Mouse (Mus musculus) kidney, embryonic 14.5 days (tissue): ENCODE measurements around the gene Bcar1. TPM values are rescaled to one million over a fixed set of nuclear protein-coding genes. Genes with fewer than 3 reads are reported as not detected.

Experiments
- ATAC-seq: fragments of 200-750 bp; cut with Nextera tagmentation; 2 replicates; pipeline ENCODE4 v1.8.0; 2017; ENCODE audit warnings: moderate number of reproducible peaks, mild to moderate bottlenecking, moderate TSS enrichment, moderate library complexity; ENCODE audit not compliant: low FRiP score, low TSS enrichment
- H3K27ac ChIP-seq: fragments of 300-500 bp; sonication (generic); 2 replicates; pipeline ENCODE4 v1.5.1; 2014; ENCODE audit warnings: low read depth, mild to moderate bottlenecking, low read length, moderate library complexity, mixed read lengths
- H3K27me3 ChIP-seq: fragments of 300-500 bp; sonication (generic); 2 replicates; pipeline ENCODE4 v1.6.1; 2014; ENCODE audit warnings: mild to moderate bottlenecking, low read length; ENCODE audit not compliant: control insufficient read depth, insufficient read depth
- H3K36me3 ChIP-seq: fragments of 300-500 bp; sonication (generic); 2 replicates; pipeline ENCODE4 v1.6.1; 2014; ENCODE audit warnings: low read length, mixed read lengths; ENCODE audit not compliant: control insufficient read depth, insufficient read depth
- H3K4me1 ChIP-seq: fragments of 300-500 bp; sonication (generic); 2 replicates; pipeline ENCODE4 v1.6.1; 2014; ENCODE audit warnings: low read length, mixed read lengths; ENCODE audit not compliant: control insufficient read depth, insufficient read depth
- H3K4me2 ChIP-seq: fragments of 300-500 bp; sonication (generic); replicated peaks from 2 replicates; pipeline ENCODE4 v1.6.1; 2014; ENCODE audit warnings: low read depth, mild to moderate bottlenecking, low read length
- H3K4me3 ChIP-seq: fragments of 300-500 bp; sonication (generic); 2 replicates; pipeline ENCODE4 v1.5.1; 2014; ENCODE audit warnings: mild to moderate bottlenecking, low read length
- H3K9ac ChIP-seq: fragments of 300-500 bp; sonication (generic); 2 replicates; pipeline ENCODE4 v1.6.1; 2014; ENCODE audit warnings: low read depth, mild to moderate bottlenecking, low read length, moderate library complexity
- H3K9me3 ChIP-seq: fragments of 300-500 bp; sonication (generic); 2 replicates; pipeline ENCODE4 v1.6.1; 2016; ENCODE audit warnings: low read length; ENCODE audit not compliant: control insufficient read depth
- WGBS: fragments of 180-500 bp; shearing (Covaris S2); extraction: QIAGEN DNeasy Blood & Tissue Kit; methylation state at CpG from one replicate; pipeline ENCODE4 v1.1.7; 2014; 5-methylcytosine and 5-hydroxymethylcytosine counted together
- polyA plus RNA-seq: library from polyadenylated mRNA; unstranded; fragments of >200 nt; fragmentation: Nextera tagmentation; extraction: Ambion mirVana; gene quantifications from 2 replicates; pipeline ENCODE4 v1.2.1, GENCODE M21; 2014

Bcar1 gene
- polyA plus RNA-seq, 1 experiment from 2014 or later, result 55.6 TPM

DNA sequence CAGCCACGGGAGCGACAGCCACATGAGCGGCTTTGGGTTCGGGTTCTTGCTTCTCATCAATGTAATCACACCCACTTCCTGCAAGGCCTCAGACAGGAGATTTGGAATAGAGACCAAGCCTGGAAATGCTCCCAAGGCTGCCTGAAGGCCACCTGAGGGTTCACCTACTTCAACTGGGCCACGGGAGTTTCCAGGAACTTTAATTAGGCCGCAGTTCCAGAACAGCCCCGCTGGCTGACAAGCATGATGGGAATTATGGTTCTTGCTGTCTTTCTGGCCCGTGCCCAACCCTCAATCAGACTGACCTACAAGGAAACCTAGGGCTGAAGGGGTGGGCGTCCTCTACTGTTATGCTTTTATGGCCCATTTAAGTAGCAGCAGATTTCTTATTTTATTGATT, 28.5 kb upstream of the Bcar1 start:
- Histone ChIP-seq H3K27me3 (no peaks in the 10 kb centered on the region), H3K9me3 (no peaks in the 10 kb centered on the region), H3K36me3 (peaks cover 38% of the 10 kb centered on the region), H3K4me3 (no peak overlapping the region), H3K27ac (no peak overlapping the region), H3K4me1 (0 out of 2 replicates have a peak, but pooled peaks cover 8% of the 10 kb centered on the region), H3K4me2 (no peak overlapping the region), H3K9ac (no peak overlapping the region)
- no peak for ATAC-seq
- WGBS, result 87% methylated on average over 9 of the region's 9 CpGs

DNA sequence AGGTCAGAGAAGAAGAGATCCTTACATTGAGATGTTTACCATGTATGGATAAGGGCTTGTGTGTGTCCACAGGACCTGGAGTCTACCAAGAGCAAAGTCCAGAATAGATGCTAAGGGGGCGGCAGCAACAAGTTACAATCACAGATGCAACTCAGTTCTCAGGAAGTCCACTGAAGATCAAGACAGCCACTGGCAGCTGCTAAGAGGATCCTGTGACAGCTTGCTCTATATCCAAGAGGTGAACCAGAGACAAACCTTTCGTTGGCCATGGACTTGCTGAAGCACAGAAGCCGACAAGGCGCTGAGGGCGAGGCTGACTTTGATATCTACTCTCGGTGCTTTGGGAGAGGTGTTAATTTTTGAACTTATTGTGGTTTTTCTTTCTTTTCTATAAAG, 28.0 kb upstream of the Bcar1 start:
- 89% methylated on average over 6 of the region's 6 CpGs for WGBS
- Histone ChIP-seq H3K36me3 (peaks cover 42% of the 10 kb centered on the region), H3K27me3 (no peaks in the 10 kb centered on the region), H3K4me1 (0 out of 2 replicates have a peak, but pooled peaks cover 8% of the 10 kb centered on the region), H3K4me2 (no peak overlapping the region), H3K27ac (no peak overlapping the region), H3K9ac (no peak overlapping the region), H3K4me3 (no peak overlapping the region), H3K9me3 (no peaks in the 10 kb centered on the region)
- no peak for ATAC-seq

DNA sequence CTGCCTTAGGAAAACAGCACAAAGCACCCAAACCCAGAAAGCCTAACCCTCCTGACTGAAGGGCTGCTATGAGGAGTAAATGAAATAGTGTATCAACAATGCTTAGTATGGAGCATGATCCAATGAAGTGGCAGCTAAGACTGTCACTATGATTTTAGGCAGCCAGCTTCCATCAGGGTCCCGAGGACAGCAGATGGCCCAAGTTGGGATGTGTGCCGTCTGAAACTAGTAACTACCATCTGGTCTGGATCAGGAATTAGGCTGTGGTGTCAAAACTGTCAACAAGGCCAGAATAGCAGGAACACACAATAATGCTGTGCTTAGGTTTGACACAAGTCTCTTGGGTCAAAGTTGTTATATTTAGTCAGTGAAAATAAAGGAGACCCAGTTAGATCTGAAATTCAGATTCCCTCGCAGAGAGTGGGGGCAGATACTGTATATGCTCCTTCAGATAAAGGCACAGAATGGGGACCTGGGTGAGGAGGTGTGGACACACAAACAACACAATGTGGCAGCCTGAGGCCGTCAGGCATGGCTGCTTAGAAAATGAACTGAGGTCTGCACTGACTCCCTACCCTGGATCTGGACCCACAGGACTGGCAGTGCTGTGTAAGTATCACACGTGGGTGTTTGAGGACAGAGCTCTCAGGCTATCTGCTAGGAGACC, 27.5 kb upstream of the Bcar1 start:
- H3K4me1 ChIP-seq, result 0 out of 2 replicates have a peak, but pooled peaks cover 8% of the 10 kb centered on the region
- H3K27me3 ChIP-seq, result no peaks in the 10 kb centered on the region
- H3K36me3 ChIP-seq, result peaks cover 47% of the 10 kb centered on the region
- ATAC-seq, result no peak
- no peak overlapping the region for H3K4me2 ChIP-seq
- no peaks in the 10 kb centered on the region for H3K9me3 ChIP-seq
- WGBS, result 60% methylated on average over 5 of the region's 5 CpGs
- H3K9ac ChIP-seq, result no peak overlapping the region
- no peak overlapping the region for H3K27ac ChIP-seq
- H3K4me3 ChIP-seq, result no peak overlapping the region

DNA sequence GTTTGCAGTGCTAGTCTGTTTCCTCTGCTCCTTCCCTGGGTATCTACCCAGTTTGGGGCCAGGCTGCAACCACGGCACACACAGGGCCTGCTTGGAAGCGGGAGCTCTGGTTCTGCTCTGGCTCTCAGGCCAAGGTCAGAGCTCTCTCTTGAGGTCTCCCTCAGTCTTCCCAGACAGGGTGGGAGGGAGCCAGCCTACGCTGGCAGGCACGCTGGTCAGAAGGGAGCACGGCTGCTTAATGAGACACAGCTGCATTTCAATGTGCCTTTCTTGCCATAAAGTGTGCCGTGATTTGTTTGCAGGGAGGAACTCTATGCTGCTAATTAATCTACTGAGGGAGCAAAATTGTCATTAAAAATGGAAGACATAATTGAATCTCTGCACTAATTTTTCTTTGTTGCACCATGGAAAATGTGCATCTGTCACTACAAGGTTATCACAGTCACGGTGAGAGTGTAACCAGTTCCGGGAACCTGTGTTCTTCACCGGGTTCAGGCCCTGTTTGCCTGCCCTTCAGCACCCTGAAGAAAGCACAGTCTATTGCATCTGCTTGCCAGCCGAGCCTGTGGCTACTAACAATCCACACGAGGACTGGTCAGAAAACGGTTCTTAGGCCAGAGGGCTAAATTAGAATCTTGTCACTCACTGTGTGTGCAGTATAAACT, 26.3 kb upstream of the Bcar1 start:
- no peak overlapping the region for H3K4me3 ChIP-seq
- H3K4me2 ChIP-seq, result no peak overlapping the region
- 46% methylated on average over 12 of the region's 12 CpGs for WGBS
- no peaks in the 10 kb centered on the region for H3K27me3 ChIP-seq
- no peak overlapping the region for H3K9ac ChIP-seq
- ATAC-seq, result no peak
- H3K36me3 ChIP-seq, result peaks cover 49% of the 10 kb centered on the region
- 0 out of 2 replicates have a peak, but pooled peaks cover 8% of the 10 kb centered on the region for H3K4me1 ChIP-seq
- no peaks in the 10 kb centered on the region for H3K9me3 ChIP-seq
- no peak overlapping the region; the same call in 1 of the 2 replicates for H3K27ac ChIP-seq

DNA sequence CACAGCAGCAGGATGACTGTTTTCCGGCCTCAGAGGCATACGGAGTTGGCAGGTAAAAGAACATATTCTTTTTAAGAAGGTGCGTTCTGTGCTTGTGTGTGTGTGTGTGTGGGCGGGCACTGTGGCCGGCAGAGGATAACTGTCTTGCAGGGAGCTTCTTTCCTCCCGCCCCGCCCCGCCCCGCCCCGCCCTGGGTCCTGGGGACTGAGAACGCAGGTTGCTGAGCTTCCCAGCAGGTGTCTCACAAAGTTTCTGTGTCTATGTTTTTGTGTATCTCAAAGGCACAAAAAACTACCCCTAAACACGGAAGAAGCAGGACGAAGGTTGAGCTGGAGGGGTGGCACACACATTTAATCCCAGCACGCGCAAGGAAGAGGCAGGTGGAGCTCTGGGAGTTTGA, 25.7 kb upstream of the Bcar1 start:
- no peak overlapping the region for H3K9ac ChIP-seq
- 62% methylated on average over 15 of the region's 15 CpGs for WGBS
- 0 out of 2 replicates have a peak, but pooled peaks cover 8% of the 10 kb centered on the region for H3K4me1 ChIP-seq
- no peaks in the 10 kb centered on the region for H3K9me3 ChIP-seq
- ATAC-seq, result no peak
- H3K36me3 ChIP-seq, result peaks cover 43% of the 10 kb centered on the region
- H3K27me3 ChIP-seq, result no peaks in the 10 kb centered on the region
- H3K4me3 ChIP-seq, result no peak overlapping the region
- no peak overlapping the region for H3K4me2 ChIP-seq
- H3K27ac ChIP-seq, result no peak overlapping the region

DNA sequence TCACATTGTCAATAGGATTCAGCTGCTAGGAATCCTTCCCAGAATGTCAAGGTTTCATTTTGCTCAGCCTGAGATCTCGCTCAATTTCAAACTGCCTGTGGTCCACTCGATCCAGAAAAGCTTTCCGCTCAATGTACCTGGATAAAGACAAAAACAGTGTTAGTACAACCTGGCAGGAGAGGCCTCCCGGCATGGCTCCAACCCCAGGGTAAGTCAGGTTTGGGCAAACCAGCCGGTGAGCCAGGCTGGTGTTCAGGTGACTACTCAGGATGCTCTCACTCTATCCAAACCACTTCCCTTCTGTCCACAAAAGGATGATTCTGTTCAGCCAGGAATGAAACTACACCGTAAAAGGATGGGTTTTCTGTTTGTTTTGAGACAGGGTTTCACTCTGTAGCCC, 25.0 kb upstream of the Bcar1 start:
- Histone ChIP-seq H3K36me3 (peaks cover 39% of the 10 kb centered on the region), H3K4me2 (no peak overlapping the region), H3K9ac (no peak overlapping the region), H3K27me3 (no peaks in the 10 kb centered on the region), H3K4me3 (no peak overlapping the region), H3K4me1 (0 out of 2 replicates have a peak, but pooled peaks cover 8% of the 10 kb centered on the region), H3K27ac (no peak overlapping the region), H3K9me3 (no peaks in the 10 kb centered on the region)
- WGBS, result 81% methylated on average over 6 of the region's 6 CpGs
- ATAC-seq, result no peak

DNA sequence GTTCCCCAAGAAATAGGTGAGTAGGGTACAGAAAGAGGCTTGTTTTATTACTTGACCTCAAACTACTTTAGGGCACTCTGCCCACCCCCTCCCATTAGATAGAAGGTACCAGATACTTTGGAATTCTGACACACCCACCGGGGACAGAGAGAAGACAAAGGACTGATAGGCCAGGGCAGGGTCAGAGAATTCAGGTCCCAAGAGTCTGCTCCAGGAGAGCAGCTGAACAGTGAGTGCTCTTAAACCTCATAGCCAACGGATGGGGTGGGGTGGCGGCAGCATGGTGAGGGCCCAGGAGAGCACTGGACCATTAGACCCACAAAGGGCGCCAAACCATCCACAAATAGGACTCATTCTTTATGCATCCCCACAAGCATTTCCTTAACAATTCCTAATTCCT, 22.0 kb upstream of the Bcar1 start:
- Histone ChIP-seq H3K36me3 (peaks cover 32% of the 10 kb centered on the region), H3K9ac (no peak overlapping the region), H3K4me3 (no peak overlapping the region), H3K27ac (no peak overlapping the region), H3K4me1 (0 out of 2 replicates have a peak, but pooled peaks cover 8% of the 10 kb centered on the region), H3K27me3 (no peaks in the 10 kb centered on the region), H3K4me2 (no peak overlapping the region), H3K9me3 (no peaks in the 10 kb centered on the region)
- WGBS, result 82% methylated on average over 4 of the region's 4 CpGs
- ATAC-seq, result no peak

DNA sequence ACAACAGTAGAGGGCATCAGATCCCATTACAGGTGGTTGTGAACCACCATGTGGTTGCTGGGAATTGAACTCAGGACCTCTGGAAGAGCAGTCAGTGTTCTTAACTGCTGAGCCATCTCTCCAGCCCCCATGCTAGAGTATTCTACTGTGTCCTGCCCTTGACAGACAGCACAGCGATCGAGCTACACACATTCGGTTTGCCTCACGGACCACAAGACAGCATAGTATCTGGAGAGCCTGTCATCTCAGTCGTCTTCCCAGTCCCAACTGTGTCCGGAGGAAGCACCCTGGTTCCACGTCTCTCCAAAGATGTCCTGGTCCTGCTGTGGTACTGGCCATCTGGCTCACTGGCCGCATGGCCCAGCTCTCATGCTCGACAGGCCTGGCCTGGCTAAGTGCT, 21.5 kb upstream of the Bcar1 start:
- no peak overlapping the region for H3K9ac ChIP-seq
- peaks cover 32% of the 10 kb centered on the region for H3K36me3 ChIP-seq
- no peaks in the 10 kb centered on the region for H3K9me3 ChIP-seq
- no peak overlapping the region for H3K4me3 ChIP-seq
- no peaks in the 10 kb centered on the region for H3K27me3 ChIP-seq
- no peak overlapping the region for H3K27ac ChIP-seq
- 92% methylated on average over 9 of the region's 9 CpGs for WGBS
- H3K4me1 ChIP-seq, result 0 out of 2 replicates have a peak, but pooled peaks cover 7% of the 10 kb centered on the region
- no peak overlapping the region for H3K4me2 ChIP-seq
- ATAC-seq, result no peak

DNA sequence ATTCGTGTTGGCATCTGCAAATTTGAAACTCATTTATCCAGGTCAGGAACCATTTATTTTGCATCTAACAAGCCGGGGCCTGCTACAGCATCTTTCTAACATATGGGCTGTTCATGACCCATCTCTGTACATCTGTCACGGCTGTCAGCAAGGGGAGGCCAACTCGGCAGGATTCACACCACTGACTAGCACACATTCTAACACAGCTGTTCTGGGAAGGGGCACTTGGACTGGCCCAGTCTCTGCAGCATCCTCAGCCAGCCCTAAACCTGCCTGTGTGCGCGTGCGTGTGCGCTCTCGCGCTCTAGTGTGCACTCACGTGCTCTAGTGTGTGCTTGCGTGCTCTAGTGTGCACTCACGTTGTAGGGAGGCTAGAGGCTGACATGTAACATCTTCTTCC, 17.1 kb upstream of the Bcar1 start:
- Histone ChIP-seq H3K4me3 (no peak overlapping the region), H3K9ac (no peak overlapping the region), H3K4me2 (no peak overlapping the region), H3K4me1 (no peaks in the 10 kb centered on the region), H3K27ac (no peak overlapping the region), H3K27me3 (no peaks in the 10 kb centered on the region), H3K9me3 (no peaks in the 10 kb centered on the region), H3K36me3 (peaks cover 3% of the 10 kb centered on the region; the same call in 1 of the 2 replicates)
- ATAC-seq, result no peak
- 83% methylated on average over 13 of the region's 13 CpGs for WGBS
